Mouse (Mus musculus): ENCODE measurements around the gene Gm5868. TPM values are rescaled to one million over a fixed set of nuclear protein-coding genes. Genes with fewer than 3 reads are reported as not detected.

The Gm5868 gene
- total and polyA plus RNA-seq, 3 experiments, result not detected

GRCm38 (mm10) chr5:72559544-72560049 lies 27.8 kb downstream of the Gm5868 start, which contains the start of gene Nfxl1:
Nfxl1 (minus strand) TSS chr5:72559684.
- TF ChIP-seq ZMIZ1 (IDR thresholded peaks at IDR 0.05; ENCODE audit: low read depth, low read length) (peak; percentile 67; the same call in 1 of the 2 replicates), POLR2A (IDR thresholded peaks at IDR 0.05; ENCODE audit: low read depth, low read length) (peak; percentile 91), MEF2A (IDR thresholded peaks at IDR 0.05; ENCODE audit: borderline replicate concordance, low read depth, low read length) (peak; percentile 73; the same call in 1 of the 2 replicates), E2F4 (IDR thresholded peaks at IDR 0.05; ENCODE audit: insufficient replicate concordance, low read depth, low read length) (0 out of 2 replicates have a peak, but pooled peaks have one; percentile 79), JUN (IDR thresholded peaks at IDR 0.05; ENCODE audit: insufficient read depth, low read depth, low read length) (no peak), ZKSCAN1 (IDR thresholded peaks at IDR 0.05; ENCODE audit: borderline replicate concordance, low read depth, low read length) (no peak), UBTF (IDR thresholded peaks at IDR 0.05; ENCODE audit: low read depth, low read length) (no peak; the same call in 1 of the 2 replicates), ZNF384 (IDR thresholded peaks at IDR 0.05; ENCODE audit: low read depth, low read length) (peak; percentile 100), NELFE (IDR thresholded peaks at IDR 0.05; ENCODE audit: low read depth, low read length) (peak; percentile 75), ETS1 (conservative IDR thresholded peaks at IDR 0.05; ENCODE audit: low read depth, low read length) (peak; percentile 27; the same call in 1 of the 2 replicates), USF1 (IDR thresholded peaks at IDR 0.05; ENCODE audit: low read depth, low read length) (no peak), RCOR1 (conservative IDR thresholded peaks at IDR 0.05; ENCODE audit: low read depth, low read length) (no peak), EP300 (IDR thresholded peaks at IDR 0.05; ENCODE audit: low read length) (no peak), MAZ (IDR thresholded peaks at IDR 0.05; ENCODE audit: low read depth, low read length) (no peak), ZC3H11A (IDR thresholded peaks at IDR 0.05; ENCODE audit: low read depth, low read length) (no peak), POLR2AphosphoS2 (IDR thresholded peaks at IDR 0.05; ENCODE audit: low read depth, low read length) (0 out of 2 replicates have a peak, but pooled peaks have one; percentile 42), KAT2A (IDR thresholded peaks at IDR 0.05; ENCODE audit: insufficient replicate concordance, low read length) (peak; percentile 98), CHD1 (IDR thresholded peaks at IDR 0.05; ENCODE audit: low read depth, low read length) (no peak), HCFC1 (IDR thresholded peaks at IDR 0.05; ENCODE audit: low read depth, low read length) (peak; percentile 99), IRF4 (IDR thresholded peaks at IDR 0.05; ENCODE audit: low read depth, low read length) (peak; percentile 77), CTCF (conservative IDR thresholded peaks at IDR 0.05 in 1 of 2, IDR thresholded peaks at IDR 0.05 in 1 of 2; ENCODE audit: low read depth in 2 of 2, low read length in 2 of 2) (no peak), TBP (conservative IDR thresholded peaks at IDR 0.05; ENCODE audit: low read depth, low read length) (peak; percentile 82), PAX5 (IDR thresholded peaks at IDR 0.05; ENCODE audit: low read length) (no peak), ELF1 (IDR thresholded peaks at IDR 0.05; ENCODE audit: low read depth, low read length) (peak; percentile 99), SIN3A (IDR thresholded peaks at IDR 0.05; ENCODE audit: low read length) (peak; percentile 97), USF2 (conservative IDR thresholded peaks at IDR 0.05; ENCODE audit: low read depth, low read length) (no peak), GABPA (IDR thresholded peaks at IDR 0.05; ENCODE audit: insufficient replicate concordance, low read depth, low read length) (peak; percentile 81; the same call in 1 of the 2 replicates), CHD2 (IDR thresholded peaks at IDR 0.05; ENCODE audit: low read length) (peak; percentile 83), MAFK (IDR thresholded peaks at IDR 0.05; ENCODE audit: insufficient replicate concordance, low read length) (no peak), TCF12 (IDR thresholded peaks at IDR 0.05; ENCODE audit: low read depth, low read length) (peak; percentile 68), MYC (IDR thresholded peaks at IDR 0.05; ENCODE audit: low read depth, low read length) (peak; percentile 92), BHLHE40 (IDR thresholded peaks at IDR 0.05; ENCODE audit: low read depth, low read length) (peak; percentile 61), JUND (conservative IDR thresholded peaks at IDR 0.05; ENCODE audit: low read depth, low read length) (no peak), NRF1 (IDR thresholded peaks at IDR 0.05; ENCODE audit: low read depth, low read length) (peak; percentile 97), SMC3 (IDR thresholded peaks at IDR 0.05; ENCODE audit: low read depth, low read length) (no peak), MXI1 (IDR thresholded peaks at IDR 0.05; ENCODE audit: low read depth, low read length) (peak; percentile 97), MAX (IDR thresholded peaks at IDR 0.05; ENCODE audit: low read length) (peak; percentile 91), RAD21 (IDR thresholded peaks at IDR 0.05; ENCODE audit: low read depth, low read length) (no peak)
- Histone ChIP-seq H3K79me2 (replicated peaks; ENCODE audit: control insufficient read depth, extremely low read depth, insufficient read depth, poor library complexity, severe bottlenecking) (peaks cover 10% of the 10 kb centered on the region; the same call in 1 of the 2 replicates), H3K27me3 (replicated peaks) (no peaks in the 10 kb centered on the region), H3K9ac (ENCODE audit: insufficient read depth, low read depth) (peak within 1 kb of the TSS; percentile 91), H3K27ac (ENCODE audit: insufficient read depth, low read depth) (no peak within 1 kb of the TSS; the same call in 1 of the 2 replicates), H3K4me2 (ENCODE audit: insufficient read depth, low read depth, poor library complexity, severe bottlenecking) (peak within 1 kb of the TSS; percentile 94), H3K36me3 (replicated peaks in 1 of 2; ENCODE audit: control insufficient read depth in 1 of 2, insufficient read depth in 1 of 2, low read length in 1 of 2) (peaks cover 4 to 8% of the 10 kb centered on the region in 2 experiments), H3K4me3 (replicated peaks in 1 of 3; ENCODE audit: low read depth in 2 of 3, low read length in 2 of 3, poor library complexity in 1 of 3) (peak within 1 kb of the TSS; percentile 82 to 94 (median 88)), H3K9me3 (replicated peaks; ENCODE audit: low read length) (no peaks in the 10 kb centered on the region), H3K4me1 (ENCODE audit: control insufficient read depth in 1 of 2, insufficient read depth in 2 of 2) (peaks cover 0 to 14% of the 10 kb centered on the region in 2 experiments; a peak in 2 of 4 replicates)
- dilution Hi-C loops (cut with MboI; ENCODE audit: extremely low pct_ligation_motif_present, extremely low pct_unique_long_range_greater_than_20kb, low sequenced_read_pairs), result no loop called here
- in situ Hi-C loops (cut with MboI; ENCODE audit: low pct_ligation_motif_present, low pct_unique_long_range_greater_than_20kb, low sequenced_read_pairs), result no loop called here
- peak; percentile 98 for DNase-seq (ENCODE audit: extremely low read depth)
